Mouse (Mus musculus): Measurements from ENCODE around the gene Cd99l2. TPM values are rescaled to one million over a fixed set of nuclear protein-coding genes. Genes with fewer than 3 reads are reported as not detected.

The Cd99l2 gene
- total RNA-seq, 2 experiments from 2014 or later, result 0.77 to 6.3 TPM

DNA sequence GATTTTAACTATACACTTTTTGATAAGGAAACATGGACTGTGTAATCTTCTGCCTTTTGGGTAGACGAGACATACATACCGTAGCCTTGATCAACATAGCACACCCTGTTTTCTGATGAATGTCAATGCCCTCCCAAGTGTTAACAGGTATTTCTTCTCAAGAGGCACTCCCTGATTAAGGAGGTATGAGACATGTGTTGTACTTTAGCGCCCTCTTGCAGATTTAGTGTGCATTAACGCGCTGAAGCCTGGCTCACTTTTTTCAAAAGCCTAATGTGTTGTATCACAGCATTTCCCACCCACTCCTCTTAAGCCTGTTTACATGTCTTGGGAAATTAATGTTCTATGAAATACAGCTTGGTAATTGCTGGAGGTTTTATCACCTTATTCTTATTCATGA lies 111.1 kb downstream of the Cd99l2 start:
- no peak; the same call in 1 of the 2 replicates for ATAC-seq (replicated peaks; ENCODE audit: low FRiP score, poor library complexity, severe bottlenecking)

DNA sequence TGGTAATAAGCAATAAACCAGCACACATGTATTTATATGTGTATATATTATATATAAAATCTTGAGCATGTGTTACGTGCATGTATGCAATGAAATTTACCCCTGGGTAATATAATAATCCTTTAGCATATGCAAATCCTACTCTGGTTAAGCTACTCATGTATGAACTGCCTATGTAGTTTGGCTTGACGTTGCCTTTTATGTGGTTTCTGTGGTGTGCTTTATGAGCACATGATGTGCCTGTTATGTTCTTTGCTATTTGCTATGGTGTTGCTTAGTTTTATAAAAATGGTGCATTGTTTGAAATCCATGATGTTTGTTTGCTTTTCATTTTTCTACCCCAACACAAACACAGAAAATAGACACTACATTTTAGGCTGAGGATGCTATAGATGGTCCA lies 114.2 kb downstream of the Cd99l2 start:
- no peak for ATAC-seq (replicated peaks; ENCODE audit: low FRiP score, poor library complexity, severe bottlenecking)

DNA sequence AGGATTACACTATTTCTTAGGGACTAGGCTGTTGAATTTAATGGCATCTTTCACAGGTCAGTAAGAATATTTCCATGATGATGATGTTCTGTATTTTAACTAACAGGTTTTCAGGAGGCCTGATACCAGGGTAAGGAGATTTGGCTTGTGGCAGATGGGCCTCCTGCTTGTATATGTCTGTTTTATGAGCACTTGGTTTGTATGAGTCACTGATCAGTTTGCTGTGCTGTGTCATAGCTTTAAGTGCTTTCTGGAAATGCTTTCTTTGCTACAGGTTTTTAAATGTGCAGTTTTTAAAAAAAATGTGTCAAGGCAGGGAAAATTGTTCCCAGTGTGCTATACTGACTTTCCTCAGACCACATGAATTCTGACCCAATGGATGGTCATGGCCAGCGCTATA lies 115.9 kb downstream of the Cd99l2 start:
- no peak for ATAC-seq (replicated peaks; ENCODE audit: low FRiP score, poor library complexity, severe bottlenecking)

Other genes starting within 250 kb of the Cd99l2 start
- gene Mtmr1, start 128.1 kb downstream of the Cd99l2 start, total RNA-seq (2015; ENCODE audit: low replicate concordance), result 8.2 and 53.0 TPM in 2 replicates
- gene Mtmr1, start 128.1 kb downstream of the Cd99l2 start, total RNA-seq (2017; ENCODE audit: low replicate concordance), result 5.5 and 13.2 TPM in 2 replicates
- gene Hmgb3, start 63.1 kb upstream of the Cd99l2 start, total RNA-seq (2015; ENCODE audit: low replicate concordance), result 30.5 and 42.1 TPM in 2 replicates
- gene Hmgb3, start 63.1 kb upstream of the Cd99l2 start, total RNA-seq (2017; ENCODE audit: low replicate concordance), result 72.8 TPM in 2 replicates
- not detected in 2 replicates for gene Gpr50, start 170.8 kb upstream of the Cd99l2 start, total RNA-seq (2015; ENCODE audit: low replicate concordance)
- gene Gpr50, start 170.8 kb upstream of the Cd99l2 start, total RNA-seq (2017; ENCODE audit: low replicate concordance), result 0.56 TPM in 1 of 2 replicates, not detected in the other